Mouse (Mus musculus): Measurements from ENCODE around the gene Tmem164.

- TF ChIP-seq CTCF (IDR thresholded peaks at IDR 0.05; ENCODE audit: borderline replicate concordance, extremely low read depth, insufficient read depth, insufficient read length) (no peak), POLR2A (IDR thresholded peaks at IDR 0.05; ENCODE audit: borderline replicate concordance, extremely low read depth, insufficient read depth, insufficient read length, poor library complexity, severe bottlenecking) (no peak)
These were observed 156.1 kb downstream of the Tmem164 start for GRCm38 (mm10) chrX:142837316-142837715.
